Mouse (Mus musculus) embryonic facial prominence, embryonic 11.5 days (tissue): Measurements from ENCODE around the gene Trappc10. TPM values are rescaled to one million over a fixed set of nuclear protein-coding genes. Genes with fewer than 3 reads are reported as not detected.

ENCODE experiments used
- ATAC-seq: fragments of 200-750 bp; cut with Nextera tagmentation; replicated peaks from 2 replicates; pipeline ENCODE4 v1.8.0; 2017; ENCODE audit warnings: low read depth; ENCODE audit not compliant: insufficient number of reproducible peaks, low FRiP score, low TSS enrichment
- DNase-seq: peaks from one replicate; pipeline ENCODE4 v3.0.0-alpha.2; 2015; ENCODE audit warnings: low spot score
- H3K27ac ChIP-seq: fragments of 300-500 bp; sonication (generic); replicated peaks from 2 replicates; pipeline ENCODE4 v1.5.1; 2014; ENCODE audit warnings: mild to moderate bottlenecking, low read depth, low read length, control low read depth
- H3K27me3 ChIP-seq: fragments of 300-500 bp; sonication (generic); 2 replicates; pipeline ENCODE4 v1.6.1; 2014; ENCODE audit warnings: mild to moderate bottlenecking, low read length, moderate library complexity, mixed read lengths; ENCODE audit not compliant: control insufficient read depth, insufficient read depth
- H3K36me3 ChIP-seq: fragments of 300-500 bp; sonication (generic); replicated peaks from 2 replicates; pipeline ENCODE4 v1.6.1; 2014; ENCODE audit warnings: low read depth, mild to moderate bottlenecking, low read length, moderate library complexity, mixed read lengths; ENCODE audit not compliant: control insufficient read depth, insufficient read depth
- H3K4me1 ChIP-seq: fragments of 300-500 bp; sonication (generic); 2 replicates; pipeline ENCODE4 v1.6.1; 2014; ENCODE audit warnings: low read length, mixed read lengths; ENCODE audit not compliant: control insufficient read depth, insufficient read depth
- H3K4me2 ChIP-seq: fragments of 300-500 bp; sonication (generic); 2 replicates; pipeline ENCODE4 v1.6.1; 2014; ENCODE audit warnings: low read depth, mild to moderate bottlenecking, control low read depth, low read length, moderate library complexity
- H3K4me3 ChIP-seq: fragments of 300-500 bp; sonication (generic); 2 replicates; pipeline ENCODE4 v1.5.1; 2014; ENCODE audit warnings: low read depth, low read length, control low read depth
- H3K9ac ChIP-seq: fragments of 300-500 bp; sonication (generic); replicated peaks from 2 replicates; pipeline ENCODE4 v1.6.1; 2014; ENCODE audit warnings: mild to moderate bottlenecking, control low read depth, low read length
- H3K9me3 ChIP-seq: fragments of 300-500 bp; sonication (generic); replicated peaks from 2 replicates; pipeline ENCODE4 v1.6.1; 2016; ENCODE audit warnings: mild to moderate bottlenecking, low read length, inconsistent platforms, mixed read lengths; ENCODE audit not compliant: control insufficient read depth
- WGBS: fragments of 180-500 bp; shearing (Covaris S2); extraction: QIAGEN DNeasy Blood & Tissue Kit; methylation state at CpG from one replicate; pipeline ENCODE4 v1.1.7; 2014; 5-methylcytosine and 5-hydroxymethylcytosine counted together
- polyA plus RNA-seq: library from polyadenylated mRNA; unstranded; fragments of >200 nt; fragmentation: Nextera tagmentation; extraction: Ambion mirVana; gene quantifications from 2 replicates; pipeline ENCODE4 v1.2.1, GENCODE M21; 2014

Gene Trappc10
- polyA plus RNA-seq, 1 experiment from 2014 or later, result 16.1 TPM

DNA sequence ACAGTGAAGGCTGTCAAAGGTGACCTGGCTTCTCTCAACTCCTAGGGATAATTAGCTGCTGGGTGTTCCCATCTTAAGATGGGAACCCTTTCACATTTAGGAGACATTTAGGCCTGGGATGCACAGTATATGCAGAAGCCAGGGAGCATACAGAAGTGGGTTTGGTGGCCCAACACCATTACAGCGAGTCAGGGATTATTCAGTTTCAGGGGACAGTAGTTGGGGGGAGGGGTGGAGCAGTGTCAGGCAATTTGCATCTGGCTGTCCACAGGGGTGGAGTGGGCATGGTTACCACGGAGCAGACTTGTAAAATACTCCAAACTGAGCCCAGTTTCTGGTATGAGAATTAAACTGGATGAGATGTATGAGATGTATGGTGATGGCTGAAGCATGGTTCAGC is 74.0 kb downstream of the Trappc10 start:
- Histone ChIP-seq H3K4me1 (no peaks in the 10 kb centered on the region), H3K36me3 (no peaks in the 10 kb centered on the region; the same call in none of the 2 replicates)

DNA sequence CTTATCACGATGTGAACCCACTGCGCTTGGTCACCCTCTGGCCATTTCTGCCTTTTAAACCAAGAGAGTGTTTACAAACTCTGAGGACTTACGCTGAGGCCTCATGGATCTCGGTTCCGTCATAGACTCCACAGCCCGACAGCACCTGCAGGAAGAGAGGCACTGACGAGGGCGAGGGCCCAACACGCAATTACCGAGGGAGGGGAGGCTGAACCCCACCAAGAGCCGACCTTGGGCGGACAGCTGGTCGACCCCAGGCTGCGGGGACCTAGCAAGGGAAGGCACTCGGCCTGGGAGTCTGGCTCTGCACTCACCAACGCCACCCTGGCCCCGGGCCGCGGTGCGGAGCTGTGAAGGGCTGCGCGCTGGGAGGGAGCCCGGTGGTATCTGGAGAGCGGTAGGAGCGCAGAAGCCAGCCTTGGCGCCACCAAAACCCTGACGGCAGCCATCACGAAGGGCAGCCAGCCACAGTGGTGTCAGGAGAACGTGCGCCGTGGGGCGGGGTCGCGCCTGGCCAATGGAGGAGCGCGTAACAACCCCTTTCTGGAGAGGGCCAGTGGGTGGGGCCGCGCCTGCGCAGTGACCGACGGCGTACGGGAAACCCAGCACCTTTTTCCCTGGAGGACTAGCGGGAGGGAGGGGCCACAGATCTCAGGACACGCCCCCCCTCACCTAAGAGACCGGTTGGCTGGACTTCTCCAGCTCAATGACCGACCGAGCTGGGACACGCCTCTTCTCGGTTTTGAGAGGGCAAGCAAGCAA is 75.0 kb downstream of the Trappc10 start, which contains the start of gene D10Jhu81e:
TSS of gene D10Jhu81e (minus strand) at position 502 of the 762 bp plus-strand sequence.
- no peaks in the 10 kb centered on the region for H3K4me1 ChIP-seq
- H3K27ac ChIP-seq, result no peak within 1 kb of the TSS
- WGBS, result under 1% methylated on average over 48 of the region's 50 CpGs
- H3K9ac ChIP-seq, result peak within 1 kb of the TSS; percentile 80
- DNase-seq, result peak; percentile 98
- H3K4me3 ChIP-seq, result peak within 1 kb of the TSS; percentile 70
- H3K27me3 ChIP-seq, result no peaks in the 10 kb centered on the region
- peak; percentile 92 for ATAC-seq
- no peaks in the 10 kb centered on the region for H3K9me3 ChIP-seq
- peak within 1 kb of the TSS; percentile 64 for H3K4me2 ChIP-seq
- no peaks in the 10 kb centered on the region; the same call in none of the 2 replicates for H3K36me3 ChIP-seq

More for the DNA sequence above, 74.0 kb downstream of the Trappc10 start:
- DNase-seq (no peak), ATAC-seq (no peak)
- Histone ChIP-seq H3K4me2 (no peak overlapping the region), H3K9ac (no peak overlapping the region), H3K27me3 (no peaks in the 10 kb centered on the region), H3K4me3 (peak overlapping the region; percentile 70; the same call in 1 of the 2 replicates), H3K9me3 (no peaks in the 10 kb centered on the region), H3K27ac (no peak overlapping the region)
- 61% methylated on average over 2 of the region's 2 CpGs for WGBS

DNA sequence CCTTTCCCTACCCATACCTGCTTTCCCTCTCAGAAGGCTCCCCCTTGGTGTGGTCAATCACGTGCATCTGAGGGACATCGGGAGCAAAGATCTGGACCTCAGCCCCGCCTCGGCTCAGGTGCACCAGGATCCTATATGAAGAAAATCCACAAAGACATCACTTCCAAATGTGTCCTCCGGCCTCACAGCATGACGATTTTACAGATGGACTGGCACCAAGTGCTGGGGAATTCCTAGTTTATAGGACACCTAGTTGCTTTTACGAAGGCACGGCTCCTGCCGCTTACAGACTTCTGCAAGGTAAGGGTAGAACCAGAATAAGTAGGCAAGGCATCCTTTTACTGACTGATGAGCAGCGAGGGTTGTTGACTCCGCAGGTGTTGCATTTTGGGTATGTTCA is 75.6 kb downstream of the Trappc10 start:
- Histone ChIP-seq H3K4me1 (no peaks in the 10 kb centered on the region), H3K9ac (no peak overlapping the region), H3K4me2 (peak overlapping the region; percentile 64), H3K9me3 (no peaks in the 10 kb centered on the region), H3K36me3 (no peaks in the 10 kb centered on the region; the same call in none of the 2 replicates), H3K4me3 (peak overlapping the region; percentile 70), H3K27me3 (no peaks in the 10 kb centered on the region), H3K27ac (no peak overlapping the region)
- DNase-seq (no peak), ATAC-seq (no peak)
- WGBS, result 85% methylated on average over 11 of the region's 11 CpGs

DNA sequence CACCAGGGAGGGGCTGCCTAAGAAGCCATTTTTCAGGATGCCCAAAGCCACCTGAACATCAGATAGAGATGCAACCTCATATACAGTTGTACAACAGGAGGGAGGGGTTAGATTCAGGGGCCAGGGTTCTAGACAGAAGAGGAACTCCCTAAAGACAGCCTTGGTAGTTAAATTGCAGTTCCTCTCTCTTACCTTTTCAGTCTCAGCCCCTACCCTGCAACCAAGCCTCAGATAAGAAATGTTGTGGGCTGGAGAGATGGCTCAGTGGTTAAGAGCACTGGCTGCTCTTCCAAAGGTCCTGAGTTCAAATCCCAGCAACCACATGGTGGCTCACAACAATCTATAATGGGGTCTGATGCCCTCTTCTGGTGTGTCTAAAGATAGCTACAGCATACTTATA is 76.7 kb downstream of the Trappc10 start:
- Histone ChIP-seq H3K4me3 (no peak overlapping the region), H3K27me3 (no peaks in the 10 kb centered on the region), H3K9ac (no peak overlapping the region), H3K9me3 (no peaks in the 10 kb centered on the region), H3K27ac (no peak overlapping the region), H3K4me2 (no peak overlapping the region), H3K36me3 (no peaks in the 10 kb centered on the region; the same call in none of the 2 replicates), H3K4me1 (no peaks in the 10 kb centered on the region)
- no peak for ATAC-seq
- DNase-seq, result no peak

DNA sequence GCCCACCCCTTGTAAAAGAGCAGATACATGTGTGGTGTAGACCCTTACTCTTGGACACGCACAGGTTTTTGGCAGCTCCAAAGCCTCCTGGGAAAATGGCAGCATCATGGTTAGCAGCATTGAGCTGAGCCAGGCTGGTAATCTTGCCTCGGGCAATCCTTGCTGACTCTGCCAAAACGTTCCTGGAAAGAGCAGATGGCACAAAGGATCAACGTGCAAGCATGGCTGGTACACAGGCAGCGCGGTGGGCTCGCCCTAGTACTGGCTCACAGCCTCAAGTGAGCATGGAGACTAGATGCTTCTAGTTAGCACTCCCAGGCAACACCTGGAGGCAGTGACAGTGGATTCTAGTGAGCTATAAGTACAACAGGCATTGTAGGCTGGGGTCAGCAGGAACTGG is 77.1 kb downstream of the Trappc10 start:
- Histone ChIP-seq H3K9me3 (no peaks in the 10 kb centered on the region), H3K27me3 (no peaks in the 10 kb centered on the region), H3K4me2 (no peak overlapping the region), H3K9ac (no peak overlapping the region), H3K4me1 (no peaks in the 10 kb centered on the region), H3K4me3 (no peak overlapping the region), H3K27ac (no peak overlapping the region), H3K36me3 (no peaks in the 10 kb centered on the region; the same call in none of the 2 replicates)
- ATAC-seq, result no peak
- WGBS, result 92% methylated on average over 7 of the region's 7 CpGs
- DNase-seq, result no peak

DNA sequence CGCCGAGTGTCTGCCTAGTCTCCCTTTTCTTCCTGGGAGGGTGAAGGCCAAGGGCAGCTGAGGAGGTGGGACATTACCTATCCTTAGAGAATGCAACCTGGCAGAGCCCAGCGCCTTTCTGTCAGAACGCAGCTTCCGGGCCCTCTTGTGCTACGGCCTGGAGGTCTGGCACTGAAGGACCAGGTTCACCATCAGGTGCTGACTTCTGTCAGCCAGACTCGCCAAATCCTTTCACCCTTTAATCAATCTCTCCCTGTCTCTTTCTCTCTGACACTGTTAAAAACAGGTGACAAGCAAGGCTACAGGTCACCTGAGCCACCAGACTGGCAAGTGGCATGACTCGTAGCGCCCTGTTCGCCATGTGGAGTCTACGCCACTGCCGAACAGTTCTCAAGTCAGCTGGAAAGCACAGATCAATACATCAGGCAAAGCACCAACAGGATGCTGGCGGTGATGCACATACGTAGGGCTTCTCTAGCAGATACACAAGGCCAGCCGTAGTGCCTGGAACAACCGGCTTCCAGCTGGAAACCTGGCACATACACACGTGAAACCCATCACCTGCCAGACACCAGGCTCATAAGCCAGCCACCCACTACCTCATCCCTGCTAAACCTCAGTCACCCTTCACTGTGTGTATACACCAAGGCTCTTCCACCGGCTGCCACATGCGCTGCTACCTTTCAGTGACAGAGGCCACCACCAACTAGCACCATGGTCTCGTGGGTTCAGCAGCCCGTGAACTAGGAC is 79.0 kb downstream of the Trappc10 start:
- Histone ChIP-seq H3K27ac (no peak overlapping the region), H3K9me3 (no peaks in the 10 kb centered on the region), H3K36me3 (no peaks in the 10 kb centered on the region; the same call in none of the 2 replicates), H3K4me2 (no peak overlapping the region), H3K4me3 (no peak overlapping the region), H3K9ac (no peak overlapping the region), H3K27me3 (no peaks in the 10 kb centered on the region), H3K4me1 (no peaks in the 10 kb centered on the region)
- no peak for ATAC-seq
- 93% methylated on average over 21 of the region's 21 CpGs for WGBS
- no peak for DNase-seq

DNA sequence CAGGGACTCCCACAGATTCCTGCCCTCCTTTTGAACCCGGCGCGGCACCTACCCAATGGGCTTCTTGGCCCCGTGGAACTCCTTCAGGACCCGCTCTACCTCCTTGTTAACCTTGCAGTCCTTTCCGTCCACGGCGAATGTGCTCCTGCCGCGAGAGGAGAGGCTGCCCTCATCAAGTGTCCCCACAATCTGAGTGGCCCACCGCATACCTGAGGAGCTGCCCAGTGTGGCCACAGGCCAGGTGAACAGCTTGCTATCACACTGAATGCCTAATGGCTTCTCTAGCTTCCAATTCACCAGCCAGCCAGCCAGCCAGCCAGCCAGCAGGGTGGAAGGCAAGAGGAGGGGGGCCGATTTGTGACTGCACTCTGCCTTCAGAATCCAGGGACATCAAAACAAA is 79.7 kb downstream of the Trappc10 start:
- Histone ChIP-seq H3K27me3 (no peaks in the 10 kb centered on the region), H3K4me2 (no peak overlapping the region), H3K9me3 (no peaks in the 10 kb centered on the region), H3K36me3 (no peaks in the 10 kb centered on the region; the same call in none of the 2 replicates), H3K9ac (no peak overlapping the region), H3K4me3 (no peak overlapping the region), H3K27ac (no peak overlapping the region), H3K4me1 (no peaks in the 10 kb centered on the region)
- WGBS, result 95% methylated on average over 12 of the region's 12 CpGs
- ATAC-seq (no peak), DNase-seq (no peak)

DNA sequence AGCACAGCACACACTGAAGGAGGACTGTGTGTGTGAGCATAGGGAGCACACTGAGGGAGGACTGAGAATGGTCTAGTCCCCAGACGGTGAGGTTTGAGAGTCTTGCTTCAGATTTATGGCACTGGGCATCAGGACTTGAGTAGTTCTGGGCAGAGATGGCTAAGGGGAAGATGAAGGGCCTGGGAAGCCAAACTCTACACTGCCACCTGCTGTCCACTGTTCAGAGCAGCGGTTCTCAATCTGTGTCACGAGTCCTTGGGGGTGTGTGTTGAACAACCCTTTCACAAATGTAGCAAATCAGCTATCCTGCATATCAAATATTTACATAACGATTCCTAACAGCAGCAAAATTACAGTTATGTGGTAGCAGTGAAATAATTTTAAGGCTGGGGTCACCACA is 80.5 kb downstream of the Trappc10 start:
- peak; percentile 76 for DNase-seq
- no peaks in the 10 kb centered on the region; the same call in none of the 2 replicates for H3K36me3 ChIP-seq
- no peaks in the 10 kb centered on the region for H3K27me3 ChIP-seq
- no peak overlapping the region for H3K27ac ChIP-seq
- H3K4me1 ChIP-seq, result no peaks in the 10 kb centered on the region
- no peak overlapping the region for H3K4me3 ChIP-seq
- 50% methylated on average over 4 of the region's 4 CpGs for WGBS
- H3K9ac ChIP-seq, result no peak overlapping the region
- no peak for ATAC-seq
- no peak overlapping the region for H3K4me2 ChIP-seq
- no peaks in the 10 kb centered on the region for H3K9me3 ChIP-seq
